Mouse (Mus musculus) erythroid progenitor cell, adult 5-6 weeks (primary cell): ENCODE measurements around the gene Utp11. TPM values are rescaled to one million over a fixed set of nuclear protein-coding genes. Genes with fewer than 3 reads are reported as not detected.

Experiments
- ATAC-seq: replicated peaks from 2 replicates; pipeline ENCODE4 v1.8.0; 2016; ENCODE audit warnings: moderate number of reproducible peaks, mild to moderate bottlenecking, moderate TSS enrichment, inconsistent platforms; ENCODE audit not compliant: poor library complexity, low FRiP score, severe bottlenecking
- total RNA-seq, 2 experiments: library from RNA; stranded (forward) in 1 of 2; stranded (reverse) in 1 of 2; fragments of 150-400 nt in 1 of 2; fragments of 186-747, 209-891 nt in 1 of 2; gene quantifications; 2 replicates each; pipeline versions ENCODE4 v1.2.3 to v1.2.4; 2015 to 2017; ENCODE audit warnings: low replicate concordance in 2 of 2

The Utp11 gene
- total RNA-seq, 2 experiments from 2014 or later = 9.0 to 24.7 TPM

- peak; percentile 36 for ATAC-seq
These were observed 18.9 kb downstream of the Utp11 start for GRCm38 (mm10) chr4:124674334-124675032.

- ATAC-seq = no peak
These were observed 20.8 kb downstream of the Utp11 start for GRCm38 (mm10) chr4:124672347-124673320.

- no peak for ATAC-seq
These were observed 21.8 kb downstream of the Utp11 start for GRCm38 (mm10) chr4:124671583-124671982.

- no peak for ATAC-seq
These were observed 23.2 kb downstream of the Utp11 start for GRCm38 (mm10) chr4:124670232-124670631.

- no peak for ATAC-seq
These were observed 25.3 kb downstream of the Utp11 start for GRCm38 (mm10) chr4:124668078-124668477.

GRCm38 (mm10) chr4:124667476-124668033 is 25.8 kb downstream of the Utp11 start:
- no peak for ATAC-seq

GRCm38 (mm10) chr4:124664604-124665003 is 28.8 kb downstream of the Utp11 start:
- ATAC-seq = no peak

GRCm38 (mm10) chr4:124664185-124664584 is 29.2 kb downstream of the Utp11 start:
- ATAC-seq = no peak

GRCm38 (mm10) chr4:124663034-124663433 is 30.4 kb downstream of the Utp11 start:
- ATAC-seq = no peak

GRCm38 (mm10) chr4:124660603-124661002 is 32.8 kb downstream of the Utp11 start:
- no peak for ATAC-seq

- ATAC-seq = no peak
These were observed 33.9 kb downstream of the Utp11 start for GRCm38 (mm10) chr4:124659251-124660217.

- ATAC-seq = no peak
These were observed 35.0 kb downstream of the Utp11 start for GRCm38 (mm10) chr4:124658412-124658851.

- ATAC-seq = no peak
These were observed 35.6 kb downstream of the Utp11 start for GRCm38 (mm10) chr4:124657781-124658180.

GRCm38 (mm10) chr4:124656854-124657650 is 36.3 kb downstream of the Utp11 start:
- ATAC-seq = no peak

- no peak for ATAC-seq
These were observed 36.9 kb downstream of the Utp11 start, which contains the start of gene Pou3f1 for GRCm38 (mm10) chr4:124656518-124656853. Gene Pou3f1, plus strand, starts transcription at chr4:124656807.

GRCm38 (mm10) chr4:124652886-124653285 is 40.5 kb downstream of the Utp11 start:
- no peak for ATAC-seq

GRCm38 (mm10) chr4:124647909-124648308 is 45.5 kb downstream of the Utp11 start:
- no peak for ATAC-seq

- ATAC-seq = no peak
These were observed 46.8 kb downstream of the Utp11 start for GRCm38 (mm10) chr4:124646591-124646990.
